Mouse (Mus musculus): ENCODE measurements around the gene Mettl7a2. TPM values are rescaled to one million over a fixed set of nuclear protein-coding genes. Genes with fewer than 3 reads are reported as not detected.
"Not testable (repeated sequence)": the region's sequence is repeated elsewhere in the genome, so short reads cannot be mapped to it uniquely, and the experiment has no call there.

Mettl7a2 gene
- polyA plus RNA-seq (2015; fragmentation: Nextera tagmentation; extraction: Ambion mirVana) = not detected in 2 replicates

GRCm38 (mm10) chr15:100352711-100353250, at the start of gene Mettl7a2, which contains the start of gene Methig1:
Gene Mettl7a2 (plus strand): TSS chr15:100353200.
Gene Methig1 (plus strand): TSS chr15:100353149.
- no peak for ATAC-seq (ENCODE audit: low FRiP score)
- no peak within 1 kb of the TSS for H3K27ac ChIP-seq (replicated peaks)
- no peak within 1 kb of the TSS for H3K4me2 ChIP-seq
- H3K9me3 ChIP-seq (replicated peaks) = no peaks in the 10 kb centered on the region
- H3K4me3 ChIP-seq (replicated peaks) = no peak within 1 kb of the TSS
- H3K4me1 ChIP-seq = no peaks in the 10 kb centered on the region
- 84% methylated on average over 10 of the region's 10 CpGs for WGBS
- H3K36me3 ChIP-seq = no peaks in the 10 kb centered on the region
- H3K27me3 ChIP-seq (replicated peaks) = no peaks in the 10 kb centered on the region
- H3K9ac ChIP-seq (replicated peaks) = no peak within 1 kb of the TSS

- Histone ChIP-seq H3K27ac (replicated peaks) (no peak overlapping the region), H3K4me1 (peaks cover 14% of the 10 kb centered on the region), H3K4me3 (replicated peaks) (peak overlapping the region; percentile 54), H3K36me3 (no peaks in the 10 kb centered on the region), H3K27me3 (replicated peaks) (no peaks in the 10 kb centered on the region), H3K9me3 (replicated peaks) (no peaks in the 10 kb centered on the region), H3K9ac (replicated peaks) (peak overlapping the region; percentile 69; the same call in 1 of the 2 replicates), H3K4me2 (peak overlapping the region; percentile 82)
- no peak for ATAC-seq (ENCODE audit: low FRiP score)
- 58% methylated on average over 8 of the region's 8 CpGs for WGBS
Observed at GRCm38 (mm10) chr15:100303428-100304018, 49.5 kb upstream of the Mettl7a2 start.

GRCm38 (mm10) chr15:100304019-100304991, 48.7 kb upstream of the Mettl7a2 start, which contains the start of gene Mettl7a1:
Gene Mettl7a1 (plus strand): TSS chr15:100304140.
- H3K27ac ChIP-seq (replicated peaks) = peak within 1 kb of the TSS; percentile 88
- peak within 1 kb of the TSS; percentile 54 for H3K4me3 ChIP-seq (replicated peaks)
- peak; percentile 83 for ATAC-seq (ENCODE audit: low FRiP score)
- peak within 1 kb of the TSS; percentile 69 for H3K9ac ChIP-seq (replicated peaks)
- H3K27me3 ChIP-seq (replicated peaks) = no peaks in the 10 kb centered on the region
- H3K4me2 ChIP-seq = peak within 1 kb of the TSS; percentile 82
- no peaks in the 10 kb centered on the region for H3K36me3 ChIP-seq
- peaks cover 14% of the 10 kb centered on the region for H3K4me1 ChIP-seq
- WGBS = 2% methylated on average over 25 of the region's 30 CpGs
- no peaks in the 10 kb centered on the region for H3K9me3 ChIP-seq (replicated peaks)

DNA sequence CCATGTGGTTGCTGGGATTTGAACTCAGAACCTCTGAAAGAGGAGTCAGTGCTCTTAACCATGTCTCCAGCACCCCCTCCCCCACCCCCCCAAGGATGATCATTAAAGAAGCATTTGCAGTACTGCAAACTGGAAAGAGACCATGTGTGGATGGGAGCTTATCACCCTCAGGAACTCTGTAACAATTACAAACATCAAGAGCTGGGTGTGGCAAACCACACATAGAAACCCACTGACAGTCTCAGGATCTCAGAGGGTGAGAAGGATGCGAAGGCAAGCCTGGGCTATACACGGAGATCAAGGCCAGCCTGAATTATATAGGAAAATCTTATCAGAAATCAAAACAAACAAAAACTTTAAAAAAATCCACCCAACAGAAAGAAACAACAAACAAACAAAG, 46.8 kb upstream of the Mettl7a2 start:
- no peaks in the 10 kb centered on the region for H3K9me3 ChIP-seq (replicated peaks)
- H3K27ac ChIP-seq (replicated peaks) = no peak overlapping the region
- H3K27me3 ChIP-seq (replicated peaks) = no peaks in the 10 kb centered on the region
- no peak overlapping the region for H3K4me3 ChIP-seq (replicated peaks)
- no peak overlapping the region for H3K4me2 ChIP-seq
- no peak for ATAC-seq (ENCODE audit: low FRiP score)
- H3K36me3 ChIP-seq = no peaks in the 10 kb centered on the region
- no peak overlapping the region for H3K9ac ChIP-seq (replicated peaks)
- 90% methylated on average over 2 of the region's 2 CpGs for WGBS
- peaks cover 18% of the 10 kb centered on the region for H3K4me1 ChIP-seq

DNA sequence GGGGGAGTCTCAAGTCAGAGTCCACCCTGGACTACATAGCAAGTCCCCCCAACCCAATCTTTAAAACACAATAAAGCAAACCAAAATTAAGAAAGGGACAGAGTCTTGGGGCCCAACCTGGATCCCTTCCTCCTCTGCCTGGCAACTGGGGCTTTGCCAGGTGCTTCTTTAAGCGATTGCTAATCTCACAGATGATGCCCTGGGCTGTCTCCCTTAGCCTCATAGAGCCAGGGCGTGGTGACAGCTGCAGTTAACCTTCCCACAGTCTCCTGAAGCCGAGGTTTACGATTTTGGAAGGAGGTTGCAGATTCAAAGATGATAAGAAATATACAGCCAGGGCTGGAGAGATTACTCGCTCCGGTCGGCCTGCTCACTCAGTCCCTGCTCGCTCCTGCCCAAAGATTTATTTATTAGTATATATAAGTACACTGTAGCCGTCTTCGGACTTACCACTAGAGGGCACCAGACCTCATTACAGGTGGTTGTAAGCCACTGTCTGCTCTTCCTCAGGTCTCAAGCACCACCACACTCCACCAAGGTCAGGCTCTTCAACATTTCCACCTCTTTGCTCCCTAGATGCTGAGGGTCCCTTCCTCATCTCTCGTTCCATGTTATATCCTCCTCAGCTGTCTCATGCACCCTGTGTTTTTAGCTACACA, 45.4 kb upstream of the Mettl7a2 start:
- H3K36me3 ChIP-seq; H3K27ac ChIP-seq (replicated peaks); H3K9ac ChIP-seq (replicated peaks); H3K27me3 ChIP-seq (replicated peaks); H3K4me2 ChIP-seq; H3K4me3 ChIP-seq (replicated peaks); ATAC-seq (ENCODE audit: low FRiP score); H3K9me3 ChIP-seq (replicated peaks): not testable (repeated sequence)
- WGBS = 38% methylated on average over 11 of the region's 11 CpGs
- peaks cover 18% of the 10 kb centered on the region for H3K4me1 ChIP-seq

DNA sequence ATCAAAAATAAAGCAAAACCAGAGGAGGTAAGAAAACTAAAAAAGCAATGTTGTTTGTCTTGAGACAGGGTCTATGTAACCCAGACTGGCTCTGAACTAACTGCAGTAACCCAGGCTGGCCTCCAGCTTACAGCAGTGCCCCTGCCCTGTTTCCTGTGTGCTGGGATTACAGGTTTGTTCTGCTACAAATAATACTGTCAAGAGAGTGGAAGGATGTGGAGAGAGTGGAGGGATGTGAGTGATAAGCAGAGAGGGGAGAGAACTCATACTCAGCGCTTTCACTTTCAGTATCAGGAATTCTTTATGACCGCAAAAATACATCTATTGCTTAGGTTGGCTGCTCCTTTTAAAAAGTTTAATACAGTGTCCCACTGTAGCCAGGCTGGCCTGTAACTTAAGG, 40.7 kb upstream of the Mettl7a2 start:
- Histone ChIP-seq H3K4me3 (replicated peaks) (no peak overlapping the region), H3K9me3 (replicated peaks) (no peaks in the 10 kb centered on the region), H3K9ac (replicated peaks) (no peak overlapping the region), H3K27ac (replicated peaks) (no peak overlapping the region), H3K4me1 (0 out of 2 replicates have a peak, but pooled peaks cover 4% of the 10 kb centered on the region), H3K4me2 (no peak overlapping the region), H3K36me3 (no peaks in the 10 kb centered on the region; the same call in 1 of the 2 replicates), H3K27me3 (replicated peaks) (no peaks in the 10 kb centered on the region)
- 93% methylated on average over 2 of the region's 2 CpGs for WGBS
- no peak for ATAC-seq (ENCODE audit: low FRiP score)

GRCm38 (mm10) chr15:100314448-100315145, 38.4 kb upstream of the Mettl7a2 start:
- no peaks in the 10 kb centered on the region for H3K27me3 ChIP-seq (replicated peaks)
- no peak for ATAC-seq (ENCODE audit: low FRiP score)
- H3K4me2 ChIP-seq = no peak overlapping the region
- H3K9me3 ChIP-seq (replicated peaks) = no peaks in the 10 kb centered on the region
- 0 out of 2 replicates have a peak, but pooled peaks cover 4% of the 10 kb centered on the region for H3K4me1 ChIP-seq
- no peak overlapping the region for H3K9ac ChIP-seq (replicated peaks)
- no peaks in the 10 kb centered on the region; the same call in 1 of the 2 replicates for H3K36me3 ChIP-seq
- no peak overlapping the region for H3K27ac ChIP-seq (replicated peaks)
- H3K4me3 ChIP-seq (replicated peaks) = no peak overlapping the region
- 93% methylated on average over 5 of the region's 5 CpGs for WGBS

GRCm38 (mm10) chr15:100318014-100318671, 34.9 kb upstream of the Mettl7a2 start:
- WGBS = 77% methylated on average over 4 of the region's 4 CpGs

GRCm38 (mm10) chr15:100319884-100320283, 33.1 kb upstream of the Mettl7a2 start:
- H3K9ac ChIP-seq (replicated peaks) = no peak overlapping the region
- no peaks in the 10 kb centered on the region for H3K36me3 ChIP-seq
- ATAC-seq (ENCODE audit: low FRiP score) = no peak
- no peak overlapping the region for H3K4me2 ChIP-seq
- H3K4me1 ChIP-seq = no peaks in the 10 kb centered on the region
- H3K27ac ChIP-seq (replicated peaks) = no peak overlapping the region
- H3K9me3 ChIP-seq (replicated peaks) = no peaks in the 10 kb centered on the region
- H3K27me3 ChIP-seq (replicated peaks) = no peaks in the 10 kb centered on the region
- no peak overlapping the region for H3K4me3 ChIP-seq (replicated peaks)
- WGBS = 77% methylated on average over 1 of the region's 1 CpGs

More at GRCm38 (mm10) chr15:100318014-100318671, 34.9 kb upstream of the Mettl7a2 start:
- not testable (repeated sequence) for H3K27me3 ChIP-seq (replicated peaks); H3K9me3 ChIP-seq (replicated peaks); H3K36me3 ChIP-seq; H3K27ac ChIP-seq (replicated peaks); H3K9ac ChIP-seq (replicated peaks); H3K4me3 ChIP-seq (replicated peaks); H3K4me1 ChIP-seq; ATAC-seq (ENCODE audit: low FRiP score); H3K4me2 ChIP-seq

DNA sequence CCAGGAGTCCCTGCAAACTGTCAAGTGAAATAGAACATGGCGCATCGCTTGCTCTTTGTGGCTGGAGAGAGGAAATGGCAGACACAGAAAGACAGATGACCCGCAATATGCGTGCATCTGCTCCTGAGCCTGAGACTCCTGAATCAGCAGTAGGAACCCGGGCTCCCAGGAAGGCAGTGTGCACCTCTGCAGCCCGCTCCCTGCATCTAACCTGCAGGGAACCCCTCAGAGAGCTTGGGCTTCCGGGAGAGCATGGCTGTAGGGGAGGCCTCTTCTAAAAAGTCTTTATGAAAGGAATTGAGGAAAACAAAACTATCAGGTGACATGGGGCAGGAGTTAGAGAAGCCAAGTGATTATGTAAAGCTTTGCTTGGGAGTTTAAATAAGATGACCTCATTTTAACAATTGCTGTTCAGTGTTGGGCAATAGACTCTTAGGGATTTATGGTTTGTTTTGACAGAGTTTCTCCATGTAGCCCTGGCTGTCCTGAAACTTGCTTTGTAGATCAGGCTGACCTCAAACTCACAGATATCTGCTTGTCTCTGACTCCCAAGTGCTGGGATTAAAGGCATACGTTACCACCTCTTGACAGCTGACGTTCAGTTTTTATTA, 32.6 kb upstream of the Mettl7a2 start:
- no peak overlapping the region for H3K27ac ChIP-seq (replicated peaks)
- H3K27me3 ChIP-seq (replicated peaks) = no peaks in the 10 kb centered on the region
- no peaks in the 10 kb centered on the region for H3K4me1 ChIP-seq
- ATAC-seq (ENCODE audit: low FRiP score) = no peak
- no peaks in the 10 kb centered on the region for H3K36me3 ChIP-seq
- no peak overlapping the region for H3K9ac ChIP-seq (replicated peaks)
- WGBS = 76% methylated on average over 9 of the region's 9 CpGs
- H3K4me2 ChIP-seq = no peak overlapping the region
- no peaks in the 10 kb centered on the region for H3K9me3 ChIP-seq (replicated peaks)
- no peak overlapping the region for H3K4me3 ChIP-seq (replicated peaks)

Measured in neural tube, embryonic 15.5 days (tissue).